Mouse (Mus musculus) heart, postnatal 0 days (tissue): ENCODE data around the gene Dnajb3.

Source experiments
- CTCF ChIP-seq: IDR thresholded peaks from 2 replicates; pipeline ENCODE4 v1.5.1; 2016; ENCODE audit warnings: antibody characterized with exemption, control low read depth, low read depth
- EP300 ChIP-seq: IDR thresholded peaks from 2 replicates; pipeline ENCODE4 v1.6.1; 2016; ENCODE audit warnings: antibody characterized with exemption, low read depth

DNA sequence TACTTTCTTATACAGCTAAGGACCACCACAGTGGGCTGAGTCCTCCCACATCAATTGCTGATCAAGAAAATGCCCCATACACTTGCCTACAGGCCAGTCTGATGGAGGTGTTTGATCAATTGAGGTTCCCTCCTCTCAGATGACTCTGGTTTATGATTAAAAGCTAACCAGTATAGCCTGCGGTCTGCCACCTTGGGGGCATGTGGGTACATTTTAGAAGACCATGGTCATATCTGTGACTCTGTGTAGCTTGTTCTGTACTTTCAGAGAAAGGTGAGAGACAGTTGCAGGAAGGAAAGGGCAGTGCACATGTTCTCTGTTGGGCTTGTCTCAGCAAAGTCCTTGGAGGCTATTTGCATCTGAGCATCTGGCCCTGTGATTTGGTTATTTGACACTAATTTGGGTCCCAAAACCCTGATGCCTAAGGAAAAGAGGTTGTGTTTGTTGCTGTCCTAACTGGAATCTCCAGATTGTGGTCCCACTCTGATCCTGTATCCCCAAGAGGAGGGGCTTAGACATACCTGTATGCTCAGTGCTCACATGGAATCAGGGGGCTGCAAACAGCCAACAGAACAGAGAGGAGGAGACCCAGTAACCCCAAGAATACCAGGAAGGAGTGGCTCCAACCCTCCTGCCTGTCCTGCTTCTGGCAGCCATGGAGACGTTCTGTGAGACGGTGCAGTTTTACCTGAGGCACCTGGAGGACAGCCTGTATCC, 27.2 kb upstream of the Dnajb3 start:
- TF ChIP-seq CTCF (no peak), EP300 (no peak)
